Mouse (Mus musculus) embryo, embryonic 11.5 days (tissue): ENCODE data around the gene Irx3.

Experiments used
- DNase-seq: peaks from one replicate; pipeline ENCODE4 v3.0.0-alpha.2; 2012; ENCODE audit warnings: low read depth, low spot score

The Irx3 gene

GRCm38 (mm10) chr8:91801241-91801811 lies 541 bp downstream of the Irx3 start:
- no peak for DNase-seq

DNA sequence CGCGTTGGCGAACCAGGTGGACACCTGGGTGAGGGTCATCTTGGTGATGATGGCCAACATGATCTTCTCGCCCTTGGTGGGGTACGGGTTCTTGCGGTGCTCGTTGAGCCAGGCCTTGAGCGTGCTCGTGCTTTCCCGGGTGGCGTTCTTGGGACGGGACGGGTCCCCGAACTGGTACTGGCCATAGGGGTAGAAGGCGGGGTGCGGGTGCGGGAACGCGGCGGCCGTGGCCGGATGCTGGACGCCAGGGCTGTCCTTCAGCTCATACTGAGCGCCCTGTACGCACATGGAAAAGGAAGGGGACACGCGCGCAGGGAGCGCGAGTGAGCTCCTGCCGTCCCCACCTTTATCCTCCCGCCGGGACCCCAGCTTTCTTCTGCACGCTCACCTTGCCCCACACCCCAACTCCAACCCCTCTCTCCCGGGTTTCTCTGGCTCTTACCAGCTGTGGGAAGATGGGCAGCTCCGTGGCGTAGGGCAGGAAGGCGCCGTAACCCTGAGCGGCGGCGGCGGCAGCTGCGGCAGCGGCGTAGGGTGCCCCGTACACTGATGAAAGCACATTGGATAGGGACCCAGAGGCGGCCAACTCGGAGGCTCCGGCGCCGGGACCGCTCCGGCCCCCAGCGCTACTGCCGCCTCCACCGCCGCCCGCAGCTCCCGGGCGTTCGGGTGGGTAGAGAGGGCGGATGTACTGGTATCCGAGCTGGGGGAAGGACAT lies 1.2 kb downstream of the Irx3 start:
- DNase-seq: no peak

GRCm38 (mm10) chr8:91799681-91800522 lies 2.0 kb downstream of the Irx3 start:
- no peak for DNase-seq

DNA sequence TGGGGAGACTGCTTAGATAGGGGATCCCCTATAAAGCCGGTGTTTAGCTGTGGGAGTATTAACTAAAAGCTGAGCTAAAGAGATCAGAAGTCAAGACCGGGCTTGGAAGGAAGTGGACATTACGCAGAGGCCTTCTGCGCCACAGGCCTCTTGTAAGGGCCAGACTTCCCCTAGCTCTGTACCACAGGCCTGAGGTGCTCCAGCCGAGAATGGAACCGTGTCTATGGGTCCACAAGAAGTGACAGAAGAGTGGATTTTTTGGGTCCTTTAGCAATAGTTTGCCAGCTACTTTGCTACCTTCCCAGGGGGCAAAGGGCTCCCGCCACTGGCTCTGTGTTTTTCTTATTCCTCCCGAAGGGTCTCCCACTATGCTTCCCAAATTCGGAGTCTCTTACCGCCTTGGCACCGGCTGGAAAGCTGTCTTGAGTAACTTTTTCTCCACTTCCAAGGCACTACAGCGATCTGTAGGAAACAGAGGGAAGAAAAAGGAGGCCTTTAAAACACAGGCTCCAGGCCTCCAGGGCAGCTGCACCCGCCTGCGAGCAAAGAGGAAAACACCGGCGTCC lies 2.8 kb downstream of the Irx3 start:
- DNase-seq: no peak

- no peak for DNase-seq
Observed at GRCm38 (mm10) chr8:91797626-91798271, 4.1 kb downstream of the Irx3 start.

GRCm38 (mm10) chr8:91793846-91794245 lies 8.0 kb downstream of the Irx3 start:
- DNase-seq: no peak

- DNase-seq: no peak
Observed at GRCm38 (mm10) chr8:91787194-91787895, 14.5 kb downstream of the Irx3 start.

- DNase-seq: no peak
Observed at GRCm38 (mm10) chr8:91782940-91783339, 18.9 kb downstream of the Irx3 start.

- no peak for DNase-seq
Observed at GRCm38 (mm10) chr8:91782201-91782600, 19.7 kb downstream of the Irx3 start.

DNA sequence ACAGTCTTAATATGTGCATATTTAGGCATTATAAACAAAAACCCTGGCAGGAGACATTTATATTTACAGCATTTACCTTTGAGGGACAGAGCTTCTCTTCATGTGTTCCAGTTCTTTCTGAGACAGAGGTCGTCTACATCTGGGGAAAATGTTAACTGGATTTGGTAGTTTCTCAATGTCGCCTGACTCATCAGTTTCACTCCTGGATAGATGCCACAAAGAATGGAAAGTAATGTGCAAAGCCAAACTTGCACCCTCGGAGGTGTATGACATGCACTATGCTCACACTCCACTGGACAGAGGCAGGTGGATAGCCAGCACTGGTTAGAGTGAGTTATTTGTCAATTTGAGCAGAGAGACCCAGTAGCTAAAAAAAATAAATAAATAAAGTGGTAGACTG lies 21.2 kb downstream of the Irx3 start:
- no peak for DNase-seq

DNA sequence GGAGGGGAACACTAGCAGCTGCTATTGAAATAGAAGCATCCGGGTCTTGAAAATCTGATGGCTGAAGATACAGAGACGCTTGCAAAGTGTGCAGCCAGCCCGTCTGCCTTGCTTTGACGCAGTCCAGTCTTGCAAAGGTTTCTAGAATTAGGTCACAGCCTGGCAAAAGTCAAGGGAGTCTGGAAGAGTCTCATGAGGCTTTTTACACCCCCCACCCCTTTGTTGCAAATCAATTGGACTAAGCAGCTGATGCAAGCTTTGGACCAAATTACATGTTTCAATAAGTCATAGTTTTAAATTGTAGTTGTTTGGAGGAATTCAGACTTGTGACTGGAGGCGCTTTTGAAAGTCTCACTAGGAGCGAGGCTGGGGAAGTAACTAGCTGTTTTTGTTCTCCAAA lies 33.0 kb downstream of the Irx3 start:
- no peak for DNase-seq

DNA sequence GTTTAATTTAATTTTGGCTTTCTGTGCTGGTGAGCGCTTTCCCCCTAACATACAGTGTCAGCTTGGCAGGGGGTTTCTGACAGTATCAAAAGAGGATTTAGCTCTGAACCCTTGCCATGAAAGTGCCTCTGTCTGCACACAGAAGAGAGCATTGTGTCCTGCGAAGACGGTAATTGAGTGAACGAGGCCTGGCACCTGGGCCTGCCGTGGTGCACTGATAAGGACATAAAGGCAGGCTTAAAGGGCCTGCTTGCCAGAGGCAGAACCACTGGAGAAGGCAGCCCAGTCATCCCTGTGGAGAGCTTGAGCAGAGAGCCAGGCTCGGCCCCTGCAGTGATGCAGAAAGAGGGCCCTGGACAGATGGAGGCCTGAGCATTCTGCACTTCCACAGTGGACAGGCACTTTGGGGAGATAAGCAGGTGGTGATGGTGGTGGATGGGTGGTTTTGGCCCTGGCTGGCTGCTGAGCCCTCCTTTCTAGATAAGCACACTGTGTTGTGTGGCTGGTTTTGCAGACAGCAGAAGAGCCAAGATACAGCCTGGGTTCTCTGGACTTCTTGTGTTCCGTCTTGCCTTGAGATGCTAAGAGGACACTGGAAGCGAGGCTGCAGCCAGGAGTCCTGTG lies 36.3 kb downstream of the Irx3 start:
- no peak for DNase-seq

- DNase-seq: no peak
Observed at GRCm38 (mm10) chr8:91755566-91755965, 46.3 kb downstream of the Irx3 start.

GRCm38 (mm10) chr8:91755062-91755461 lies 46.8 kb downstream of the Irx3 start:
- no peak for DNase-seq

DNA sequence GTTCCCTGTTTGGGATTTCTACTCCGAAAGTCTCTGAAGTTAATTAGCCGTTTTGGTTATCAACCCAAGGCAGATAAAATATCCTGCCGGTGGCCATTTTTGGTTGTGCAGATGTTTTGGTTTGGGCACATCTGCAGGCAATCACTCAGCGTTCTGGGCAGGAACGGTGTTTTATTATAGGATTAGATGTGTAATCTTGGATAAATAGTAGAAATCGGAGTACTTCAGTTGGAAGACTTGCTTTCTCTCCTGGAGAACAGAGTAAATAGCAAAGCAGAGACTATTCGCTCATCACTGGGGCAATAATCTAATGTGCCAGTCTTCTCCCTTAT lies 51.1 kb downstream of the Irx3 start:
- DNase-seq: no peak

DNA sequence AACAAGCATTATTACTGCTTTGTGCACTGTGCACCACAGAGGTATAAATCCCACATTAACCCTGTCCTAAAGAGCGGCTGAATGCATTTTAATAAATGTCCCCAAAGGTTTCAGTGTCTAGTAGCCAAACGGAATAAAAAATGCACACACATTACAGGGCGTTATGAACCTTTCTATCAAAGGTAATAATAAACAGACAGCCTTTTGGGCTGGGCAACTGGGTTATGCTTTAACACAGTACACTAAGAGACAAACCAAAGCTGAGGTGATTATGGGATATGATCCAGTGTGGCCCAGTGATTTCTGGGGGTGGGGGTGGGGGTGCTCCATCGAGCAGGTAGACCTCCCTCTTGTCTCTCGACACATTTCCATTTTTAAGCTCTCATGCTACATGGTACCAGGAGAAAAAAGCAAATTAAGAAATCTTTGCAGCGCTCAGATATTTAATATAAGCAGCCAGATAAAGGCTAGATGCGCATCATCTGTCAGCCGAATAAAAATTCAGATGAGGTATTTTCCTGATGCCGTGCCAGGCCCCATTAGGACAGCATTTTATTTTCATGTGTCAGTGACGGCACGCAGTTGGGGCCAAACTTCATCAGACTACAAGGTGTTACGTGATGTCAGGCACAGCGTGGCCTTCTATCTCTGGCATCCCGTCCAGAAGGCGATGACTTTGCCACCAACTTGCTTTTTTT lies 51.6 kb downstream of the Irx3 start:
- DNase-seq: no peak

GRCm38 (mm10) chr8:91749412-91749811 lies 52.5 kb downstream of the Irx3 start:
- DNase-seq: no peak
